Mouse (Mus musculus) spleen, adult 2 months (tissue): ENCODE measurements around the gene N4bp2l2. TPM values are rescaled to one million over a fixed set of nuclear protein-coding genes. Genes with fewer than 3 reads are reported as not detected.

Experiments used
- DNase-seq, 2 experiments: peaks; one replicate each; pipeline versions ENCODE4 v3.0.0 to v3.0.0-alpha.2; 2012 to 2021; ENCODE audit warnings: low spot score in 2 of 2, low read depth in 1 of 2
- H3K27ac ChIP-seq: fragments of 200-500 bp; 2 replicates; pipeline ENCODE4 v1.5.1; 2012; ENCODE audit warnings: low read length, inconsistent platforms; ENCODE audit not compliant: insufficient read depth
- H3K27me3 ChIP-seq: fragments of 200-500 bp; 2 replicates; pipeline ENCODE4 v1.6.1; 2012; ENCODE audit warnings: mild to moderate bottlenecking, moderate library complexity, low read length, inconsistent platforms; ENCODE audit not compliant: control insufficient read depth, insufficient read depth
- H3K36me3 ChIP-seq: fragments of 200-500 bp; 2 replicates; pipeline ENCODE4 v1.6.1; 2012; ENCODE audit warnings: mild to moderate bottlenecking, low read length, inconsistent platforms; ENCODE audit not compliant: control insufficient read depth, insufficient read depth
- H3K4me1 ChIP-seq: fragments of 200-500 bp; 2 replicates; pipeline ENCODE4 v1.6.1; 2011; ENCODE audit warnings: inconsistent platforms; ENCODE audit not compliant: control insufficient read depth, insufficient read depth, insufficient read length
- H3K4me3 ChIP-seq: fragments of 200-500 bp; 2 replicates; pipeline ENCODE4 v1.5.1; 2011; ENCODE audit warnings: mild to moderate bottlenecking, inconsistent platforms; ENCODE audit not compliant: insufficient read depth, insufficient read length; ENCODE audit errors: extremely low read depth
- CTCF ChIP-seq: fragments of 200-500 bp; IDR thresholded peaks from 2 replicates; pipeline ENCODE4 v1.5.1; 2011; ENCODE audit warnings: mild to moderate bottlenecking, inconsistent platforms; ENCODE audit not compliant: insufficient read depth, insufficient read length, insufficient replicate concordance; ENCODE audit errors: extremely low read depth
- POLR2A ChIP-seq: fragments of 200-500 bp; IDR thresholded peaks from 2 replicates; pipeline ENCODE4 v1.6.1; 2011; ENCODE audit warnings: low read depth, low read length, inconsistent platforms
- WGBS: fragments of 180-500 bp; shearing (Covaris S2); methylation state at CpG from one replicate; pipeline ENCODE4 v1.1.7; 2018; 5-methylcytosine and 5-hydroxymethylcytosine counted together
- polyA plus RNA-seq: library from polyadenylated mRNA; depleted of rRNA; stranded (reverse); fragments of >200 nt; gene quantifications from 2 replicates; pipeline ENCODE4 v1.2.3, GENCODE M21; 2012; rRNA removed

N4bp2l2 gene
- polyA plus RNA-seq, 1 experiment, result 4.4 TPM

GRCm38 (mm10) chr5:150564426-150564825, 101.6 kb downstream of the N4bp2l2 start:
- Histone ChIP-seq H3K27ac (no peak overlapping the region), H3K36me3 (peaks cover 6% of the 10 kb centered on the region), H3K27me3 (no peaks in the 10 kb centered on the region), H3K4me1 (no peaks in the 10 kb centered on the region), H3K4me3 (no peak overlapping the region)
- no peak for DNase-seq
- 93% methylated on average over 6 of the region's 6 CpGs for WGBS
- no peak for TF ChIP-seq CTCF
- no peak for TF ChIP-seq POLR2A

DNA sequence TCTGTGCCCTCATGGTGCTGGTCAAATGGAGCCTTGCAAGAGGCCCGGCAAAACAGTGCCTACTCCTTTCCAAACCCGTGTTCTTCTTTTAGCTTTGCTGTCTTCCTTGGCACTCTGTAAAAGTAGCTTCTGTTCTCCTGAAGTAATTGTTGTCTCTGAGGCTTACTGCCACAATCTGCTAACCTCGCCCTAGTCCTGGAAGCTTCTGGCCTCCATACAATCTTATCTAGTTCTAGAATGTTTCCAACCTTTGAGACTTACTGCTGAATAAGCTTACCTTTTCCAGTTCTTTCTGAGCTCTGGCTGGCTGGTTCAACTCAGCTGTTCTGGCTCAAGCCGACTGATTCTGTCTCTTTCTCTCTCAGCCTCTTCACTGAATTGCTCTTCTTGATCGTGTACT, 104.2 kb downstream of the N4bp2l2 start:
- no peak overlapping the region for H3K27ac ChIP-seq
- H3K27me3 ChIP-seq, result no peaks in the 10 kb centered on the region
- WGBS, result 90% methylated on average over 5 of the region's 5 CpGs
- H3K36me3 ChIP-seq, result no peaks in the 10 kb centered on the region
- no peaks in the 10 kb centered on the region for H3K4me1 ChIP-seq
- no peak overlapping the region for H3K4me3 ChIP-seq
- DNase-seq, result no peak
- TF ChIP-seq CTCF (no peak), POLR2A (no peak)

- Histone ChIP-seq H3K27me3 (no peaks in the 10 kb centered on the region), H3K36me3 (no peaks in the 10 kb centered on the region), H3K27ac (no peak overlapping the region)
Observed at GRCm38 (mm10) chr5:150561376-150561775, 104.6 kb downstream of the N4bp2l2 start.

DNA sequence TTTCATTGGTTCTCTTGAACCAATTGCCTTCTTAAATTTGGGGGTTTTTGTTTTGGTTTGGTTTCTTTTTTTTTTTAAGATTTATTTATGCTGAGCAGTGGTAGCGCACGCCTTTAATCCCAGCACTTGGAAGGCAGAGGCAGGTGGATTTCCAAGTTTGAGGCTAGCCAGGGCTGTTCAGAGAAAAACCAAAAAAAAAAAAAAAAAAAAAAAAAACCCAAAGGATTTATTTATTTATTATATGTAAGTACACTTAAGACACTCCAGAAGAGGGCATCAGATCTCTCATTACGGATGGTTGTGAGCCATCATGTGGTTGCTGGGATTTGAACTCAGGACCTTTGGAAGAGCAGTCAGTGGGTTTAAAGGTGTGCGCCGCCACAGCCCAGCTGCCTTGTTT, 105.1 kb downstream of the N4bp2l2 start:
- TF ChIP-seq POLR2A (no peak), CTCF (no peak)
- no peak overlapping the region for H3K4me3 ChIP-seq
- H3K36me3 ChIP-seq, result no peaks in the 10 kb centered on the region
- H3K27ac ChIP-seq, result no peak overlapping the region
- H3K4me1 ChIP-seq, result no peaks in the 10 kb centered on the region
- no peaks in the 10 kb centered on the region for H3K27me3 ChIP-seq
- WGBS, result 97% methylated on average over 5 of the region's 5 CpGs
- no peak for DNase-seq

More at GRCm38 (mm10) chr5:150561376-150561775, 104.6 kb downstream of the N4bp2l2 start:
- Histone ChIP-seq H3K4me3 (no peak overlapping the region), H3K4me1 (no peaks in the 10 kb centered on the region)
- TF ChIP-seq POLR2A, result no peak
- TF ChIP-seq CTCF, result no peak
- no peak for DNase-seq

DNA sequence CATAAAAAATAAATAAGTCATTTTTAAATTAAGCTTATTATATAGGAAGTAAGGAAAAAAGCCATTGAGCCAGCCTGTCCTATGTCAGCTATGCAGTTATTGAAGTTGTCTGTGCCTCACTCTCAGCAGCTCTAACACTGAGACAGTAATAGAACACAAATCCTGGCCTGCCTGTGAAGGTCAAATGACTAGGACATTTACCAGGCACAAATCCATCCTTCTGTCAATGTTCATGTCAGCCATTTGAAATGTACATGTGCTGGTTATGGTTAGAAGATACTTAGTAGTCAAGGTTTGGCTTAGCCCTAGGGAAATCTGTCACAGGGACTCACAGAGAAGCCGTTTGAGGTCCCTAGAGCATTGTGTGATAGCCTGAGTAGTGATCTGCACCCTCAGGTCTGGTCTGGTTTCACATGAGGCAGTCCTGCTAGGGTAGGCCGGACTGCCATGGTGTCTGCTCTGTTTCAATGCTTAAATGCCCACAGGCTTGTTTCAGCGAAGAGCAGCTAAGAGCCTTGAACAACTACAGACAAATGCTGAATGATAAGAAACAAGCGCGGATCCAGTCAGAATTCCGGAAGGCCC, 106.4 kb downstream of the N4bp2l2 start:
- no peak overlapping the region for H3K4me3 ChIP-seq
- no peak overlapping the region for H3K27ac ChIP-seq
- TF ChIP-seq POLR2A (no peak), CTCF (no peak)
- no peaks in the 10 kb centered on the region for H3K36me3 ChIP-seq
- WGBS, result 93% methylated on average over 6 of the region's 6 CpGs
- no peaks in the 10 kb centered on the region for H3K4me1 ChIP-seq
- no peaks in the 10 kb centered on the region for H3K27me3 ChIP-seq
- DNase-seq, result no peak

Other genes starting within 250 kb of the N4bp2l2 start
- not detected in 2 replicates for gene Zar1l, start 148.0 kb downstream of the N4bp2l2 start, polyA plus RNA-seq
- 3.1 and 3.8 TPM in 2 replicates for gene Brca2, start 143.6 kb downstream of the N4bp2l2 start, polyA plus RNA-seq
- gene N4bp2l1, start 69.0 kb downstream of the N4bp2l2 start, polyA plus RNA-seq, result 29.0 and 30.9 TPM in 2 replicates
- gene Pds5b, start 7.6 kb upstream of the N4bp2l2 start, polyA plus RNA-seq, result 3.2 and 3.4 TPM in 2 replicates